Mouse (Mus musculus): ENCODE data around the gene Akap8. TPM values are rescaled to one million over a fixed set of nuclear protein-coding genes. Genes with fewer than 3 reads are reported as not detected.

Akap8 gene
- polyA plus RNA-seq, 1 experiment from 2014 or later, result 92.9 TPM

- no peaks in the 10 kb centered on the region for H3K4me1 ChIP-seq (replicated peaks; ENCODE audit: control insufficient read depth, insufficient read depth, low read length)
These were observed 13.1 kb downstream of the Akap8 start for GRCm38 (mm10) chr17:32307963-32308362.

GRCm38 (mm10) chr17:32298125-32298524 lies 22.9 kb downstream of the Akap8 start:
- Histone ChIP-seq H3K4me2 (ENCODE audit: low read depth, low read length) (no peak overlapping the region), H3K27ac (ENCODE audit: low read length) (no peak overlapping the region), H3K4me3 (ENCODE audit: low read length) (no peak overlapping the region), H3K4me1 (replicated peaks; ENCODE audit: control insufficient read depth, insufficient read depth, low read length) (no peaks in the 10 kb centered on the region), H3K36me3 (ENCODE audit: control insufficient read depth, insufficient read depth, low read length) (no peaks in the 10 kb centered on the region; the same call in 1 of the 2 replicates), H3K9ac (ENCODE audit: low read length) (no peak overlapping the region), H3K9me3 (ENCODE audit: control insufficient read depth, low read length) (no peaks in the 10 kb centered on the region), H3K27me3 (ENCODE audit: control insufficient read depth, insufficient read depth, low read depth, low read length) (no peaks in the 10 kb centered on the region)
- ATAC-seq (ENCODE audit: low read depth), result no peak
- WGBS, result 77% methylated on average over 1 of the region's 1 CpGs

More at GRCm38 (mm10) chr17:32307963-32308362, 13.1 kb downstream of the Akap8 start:
- Histone ChIP-seq H3K4me2 (ENCODE audit: low read depth, low read length) (no peak overlapping the region), H3K36me3 (ENCODE audit: control insufficient read depth, insufficient read depth, low read length) (peaks cover 81% of the 10 kb centered on the region), H3K27ac (ENCODE audit: low read length) (no peak overlapping the region), H3K9me3 (ENCODE audit: control insufficient read depth, low read length) (no peaks in the 10 kb centered on the region), H3K4me3 (ENCODE audit: low read length) (no peak overlapping the region), H3K9ac (ENCODE audit: low read length) (no peak overlapping the region), H3K27me3 (ENCODE audit: control insufficient read depth, insufficient read depth, low read depth, low read length) (no peaks in the 10 kb centered on the region)
- WGBS, result 87% methylated on average over 4 of the region's 4 CpGs
- ATAC-seq (ENCODE audit: low read depth), result no peak

GRCm38 (mm10) chr17:32295901-32296300 lies 25.1 kb downstream of the Akap8 start:
- no peaks in the 10 kb centered on the region for H3K4me1 ChIP-seq (replicated peaks; ENCODE audit: control insufficient read depth, insufficient read depth, low read length)
- H3K36me3 ChIP-seq (ENCODE audit: control insufficient read depth, insufficient read depth, low read length), result no peaks in the 10 kb centered on the region
- H3K4me2 ChIP-seq (ENCODE audit: low read depth, low read length), result no peak overlapping the region
- no peak overlapping the region for H3K9ac ChIP-seq (ENCODE audit: low read length)
- no peak overlapping the region for H3K27ac ChIP-seq (ENCODE audit: low read length)
- no peak overlapping the region for H3K4me3 ChIP-seq (ENCODE audit: low read length)
- no peak for ATAC-seq (ENCODE audit: low read depth)
- WGBS, result 60% methylated on average over 2 of the region's 2 CpGs
- no peaks in the 10 kb centered on the region for H3K27me3 ChIP-seq (ENCODE audit: control insufficient read depth, insufficient read depth, low read depth, low read length)
- no peaks in the 10 kb centered on the region for H3K9me3 ChIP-seq (ENCODE audit: control insufficient read depth, low read length)

- 76% methylated on average over 4 of the region's 4 CpGs for WGBS
- Histone ChIP-seq H3K4me3 (ENCODE audit: low read length) (no peak overlapping the region), H3K9ac (ENCODE audit: low read length) (no peak overlapping the region)
These were observed 25.9 kb downstream of the Akap8 start for GRCm38 (mm10) chr17:32295160-32295559.

GRCm38 (mm10) chr17:32285138-32285670 lies 35.8 kb downstream of the Akap8 start:
- ATAC-seq (ENCODE audit: low read depth), result no peak
- Histone ChIP-seq H3K4me1 (replicated peaks; ENCODE audit: control insufficient read depth, insufficient read depth, low read length) (peaks cover 16% of the 10 kb centered on the region; the same call in 1 of the 2 replicates), H3K9ac (ENCODE audit: low read length) (peak overlapping the region; percentile 99), H3K4me2 (ENCODE audit: low read depth, low read length) (peak overlapping the region; percentile 77), H3K36me3 (ENCODE audit: control insufficient read depth, insufficient read depth, low read length) (no peaks in the 10 kb centered on the region), H3K9me3 (ENCODE audit: control insufficient read depth, low read length) (no peaks in the 10 kb centered on the region), H3K4me3 (ENCODE audit: low read length) (peak overlapping the region; percentile 97), H3K27ac (ENCODE audit: low read length) (no peak overlapping the region; the same call in 1 of the 2 replicates), H3K27me3 (ENCODE audit: control insufficient read depth, insufficient read depth, low read depth, low read length) (no peaks in the 10 kb centered on the region)
- 39% methylated on average over 6 of the region's 6 CpGs for WGBS

More at GRCm38 (mm10) chr17:32295160-32295559, 25.9 kb downstream of the Akap8 start:
- no peak overlapping the region for H3K27ac ChIP-seq (ENCODE audit: low read length)
- H3K27me3 ChIP-seq (ENCODE audit: control insufficient read depth, insufficient read depth, low read depth, low read length), result no peaks in the 10 kb centered on the region
- no peaks in the 10 kb centered on the region for H3K4me1 ChIP-seq (replicated peaks; ENCODE audit: control insufficient read depth, insufficient read depth, low read length)
- H3K36me3 ChIP-seq (ENCODE audit: control insufficient read depth, insufficient read depth, low read length), result no peaks in the 10 kb centered on the region
- no peak for ATAC-seq (ENCODE audit: low read depth)
- H3K9me3 ChIP-seq (ENCODE audit: control insufficient read depth, low read length), result no peaks in the 10 kb centered on the region
- H3K4me2 ChIP-seq (ENCODE audit: low read depth, low read length), result no peak overlapping the region

GRCm38 (mm10) chr17:32284262-32285137 lies 36.5 kb downstream of the Akap8 start, which contains the start of gene Brd4:
Brd4 (minus strand) TSS chr17:32284722.
- peak; percentile 95 for ATAC-seq (ENCODE audit: low read depth)
- Histone ChIP-seq H3K4me3 (ENCODE audit: low read length) (peak within 1 kb of the TSS; percentile 97), H3K27ac (ENCODE audit: low read length) (peak within 1 kb of the TSS; percentile 99), H3K4me2 (ENCODE audit: low read depth, low read length) (peak within 1 kb of the TSS; percentile 77), H3K27me3 (ENCODE audit: control insufficient read depth, insufficient read depth, low read depth, low read length) (no peaks in the 10 kb centered on the region), H3K9me3 (ENCODE audit: control insufficient read depth, low read length) (no peaks in the 10 kb centered on the region), H3K4me1 (replicated peaks; ENCODE audit: control insufficient read depth, insufficient read depth, low read length) (peaks cover 16% of the 10 kb centered on the region; the same call in 1 of the 2 replicates), H3K36me3 (ENCODE audit: control insufficient read depth, insufficient read depth, low read length) (no peaks in the 10 kb centered on the region), H3K9ac (ENCODE audit: low read length) (peak within 1 kb of the TSS; percentile 99)
- WGBS, result under 1% methylated on average over 54 of the region's 100 CpGs

GRCm38 (mm10) chr17:32283771-32284221 lies 37.2 kb downstream of the Akap8 start:
- peak; percentile 80 for ATAC-seq (ENCODE audit: low read depth)
- no peaks in the 10 kb centered on the region for H3K9me3 ChIP-seq (ENCODE audit: control insufficient read depth, low read length)
- H3K4me2 ChIP-seq (ENCODE audit: low read depth, low read length), result peak overlapping the region; percentile 76
- H3K4me3 ChIP-seq (ENCODE audit: low read length), result peak overlapping the region; percentile 97
- peak overlapping the region; percentile 99 for H3K9ac ChIP-seq (ENCODE audit: low read length)
- 0% methylated on average over 27 of the region's 41 CpGs for WGBS
- no peaks in the 10 kb centered on the region for H3K36me3 ChIP-seq (ENCODE audit: control insufficient read depth, insufficient read depth, low read length)
- H3K4me1 ChIP-seq (replicated peaks; ENCODE audit: control insufficient read depth, insufficient read depth, low read length), result peaks cover 16% of the 10 kb centered on the region; the same call in 1 of the 2 replicates
- no peaks in the 10 kb centered on the region for H3K27me3 ChIP-seq (ENCODE audit: control insufficient read depth, insufficient read depth, low read depth, low read length)
- H3K27ac ChIP-seq (ENCODE audit: low read length), result peak overlapping the region; percentile 99

- ATAC-seq (ENCODE audit: low read depth), result no peak
- H3K4me3 ChIP-seq (ENCODE audit: low read length), result peak overlapping the region; percentile 97
- 6% methylated on average over 7 of the region's 7 CpGs for WGBS
- peak overlapping the region; percentile 99 for H3K9ac ChIP-seq (ENCODE audit: low read length)
- H3K9me3 ChIP-seq (ENCODE audit: control insufficient read depth, low read length), result no peaks in the 10 kb centered on the region
- no peaks in the 10 kb centered on the region for H3K27me3 ChIP-seq (ENCODE audit: control insufficient read depth, insufficient read depth, low read depth, low read length)
- peaks cover 16% of the 10 kb centered on the region; the same call in 1 of the 2 replicates for H3K4me1 ChIP-seq (replicated peaks; ENCODE audit: control insufficient read depth, insufficient read depth, low read length)
- peak overlapping the region; percentile 76 for H3K4me2 ChIP-seq (ENCODE audit: low read depth, low read length)
- H3K27ac ChIP-seq (ENCODE audit: low read length), result peak overlapping the region; percentile 99
- no peaks in the 10 kb centered on the region for H3K36me3 ChIP-seq (ENCODE audit: control insufficient read depth, insufficient read depth, low read length)
These were observed 37.7 kb downstream of the Akap8 start for GRCm38 (mm10) chr17:32283341-32283740.

- Histone ChIP-seq H3K27ac (ENCODE audit: low read length) (no peak overlapping the region), H3K4me3 (ENCODE audit: low read length) (no peak overlapping the region), H3K9me3 (ENCODE audit: control insufficient read depth, low read length) (no peaks in the 10 kb centered on the region), H3K27me3 (ENCODE audit: control insufficient read depth, insufficient read depth, low read depth, low read length) (no peaks in the 10 kb centered on the region), H3K4me2 (ENCODE audit: low read depth, low read length) (no peak overlapping the region), H3K36me3 (ENCODE audit: control insufficient read depth, insufficient read depth, low read length) (no peaks in the 10 kb centered on the region), H3K4me1 (replicated peaks; ENCODE audit: control insufficient read depth, insufficient read depth, low read length) (peaks cover 16% of the 10 kb centered on the region), H3K9ac (ENCODE audit: low read length) (no peak overlapping the region)
- no peak for ATAC-seq (ENCODE audit: low read depth)
- 52% methylated on average over 4 of the region's 4 CpGs for WGBS
These were observed 39.3 kb downstream of the Akap8 start for GRCm38 (mm10) chr17:32281611-32282310.
